Mouse (Mus musculus): Measurements from ENCODE around the gene Gm8159.
"Not testable (repeated sequence)": the region's sequence is repeated elsewhere in the genome, so short reads cannot be mapped to it uniquely, and the experiment has no call there.

The Gm8159 gene

GRCm38 (mm10) chr14:4632052-4632451 lies at the start of gene Gm8159:
Gm8159 (plus strand) TSS chr14:4632352.
- in situ Hi-C loops (cut with MboI; ENCODE audit: low pct_unique_long_range_greater_than_20kb in 1 of 2, low sequenced_read_pairs in 2 of 2, unreplicated experiment in 1 of 2), result not testable (repeated sequence)

GRCm38 (mm10) chr14:4649309-4649708 lies 17.2 kb downstream of the Gm8159 start:
- in situ Hi-C loops (cut with MboI; ENCODE audit: low pct_unique_long_range_greater_than_20kb in 1 of 2, low sequenced_read_pairs in 2 of 2, unreplicated experiment in 1 of 2), result not testable (repeated sequence)

- in situ Hi-C loops (cut with MboI; ENCODE audit: low pct_unique_long_range_greater_than_20kb in 1 of 2, low sequenced_read_pairs in 2 of 2, unreplicated experiment in 1 of 2), result not testable (repeated sequence)
These were observed 18.2 kb downstream of the Gm8159 start for GRCm38 (mm10) chr14:4650324-4650723.

- in situ Hi-C loops (cut with MboI; ENCODE audit: low pct_unique_long_range_greater_than_20kb in 1 of 2, low sequenced_read_pairs in 2 of 2, unreplicated experiment in 1 of 2), result not testable (repeated sequence)
These were observed 31.7 kb downstream of the Gm8159 start, which contains the start of gene Gm3239 for GRCm38 (mm10) chr14:4663892-4664291. Gm3239 (plus strand) TSS chr14:4664192.
